Mouse (Mus musculus) hindbrain, embryonic 12.5 days (tissue): ENCODE results near the gene Arl8a. TPM values are rescaled to one million over a fixed set of nuclear protein-coding genes. Genes with fewer than 3 reads are reported as not detected.

Experiments
- ATAC-seq: fragments of 200-750 bp; cut with Nextera tagmentation; 2 replicates; pipeline ENCODE4 v1.8.0; 2017; ENCODE audit warnings: moderate TSS enrichment; ENCODE audit not compliant: low FRiP score
- H3K27ac ChIP-seq: fragments of 300-500 bp; sonication (generic); 2 replicates; pipeline ENCODE4 v1.5.1; 2016; ENCODE audit warnings: mild to moderate bottlenecking
- H3K27me3 ChIP-seq: fragments of 300-500 bp; sonication (generic); 2 replicates; pipeline ENCODE4 v1.6.1; 2016; ENCODE audit warnings: mild to moderate bottlenecking
- H3K36me3 ChIP-seq: fragments of 300-500 bp; sonication (generic); 2 replicates; pipeline ENCODE4 v1.6.1; 2016; ENCODE audit warnings: mild to moderate bottlenecking
- H3K4me1 ChIP-seq: fragments of 300-500 bp; sonication (generic); 2 replicates; pipeline ENCODE4 v1.6.1; 2016
- H3K4me2 ChIP-seq: fragments of 300-500 bp; sonication (generic); replicated peaks from 2 replicates; pipeline ENCODE4 v1.6.1; 2016; ENCODE audit warnings: mild to moderate bottlenecking
- H3K4me3 ChIP-seq: fragments of 300-500 bp; sonication (generic); 2 replicates; pipeline ENCODE4 v1.5.1; 2016; ENCODE audit warnings: mild to moderate bottlenecking
- H3K9ac ChIP-seq: fragments of 300-500 bp; sonication (generic); 2 replicates; pipeline ENCODE4 v1.6.1; 2016; ENCODE audit warnings: mild to moderate bottlenecking, moderate library complexity
- H3K9me3 ChIP-seq: fragments of 300-500 bp; sonication (generic); replicated peaks from 2 replicates; pipeline ENCODE4 v1.6.1; 2016; ENCODE audit warnings: mild to moderate bottlenecking
- WGBS: fragments of 180-500 bp; shearing (Covaris S2); methylation state at CpG from one replicate; pipeline ENCODE4 v1.1.7; 2016; 5-methylcytosine and 5-hydroxymethylcytosine counted together
- polyA plus RNA-seq: library from polyadenylated mRNA; unstranded; fragments of >200 nt; fragmentation: Nextera tagmentation; extraction: Ambion mirVana; gene quantifications from 2 replicates; pipeline ENCODE4 v1.2.1, GENCODE M21; 2016

Arl8a gene
- polyA plus RNA-seq, 1 experiment from 2014 or later: 171 TPM

- WGBS: 9% methylated on average over 1 of the region's 1 CpGs
Observed at GRCm38 (mm10) chr1:135136500-135136899, 10.1 kb upstream of the Arl8a start.

GRCm38 (mm10) chr1:135139906-135140305, 6.7 kb upstream of the Arl8a start:
- WGBS: 76% methylated on average over 2 of the region's 2 CpGs
- Histone ChIP-seq H3K9me3 (no peaks in the 10 kb centered on the region), H3K27ac (no peak overlapping the region), H3K27me3 (peaks cover 11% of the 10 kb centered on the region; the same call in 1 of the 2 replicates), H3K4me3 (no peak overlapping the region), H3K4me2 (no peak overlapping the region), H3K4me1 (no peaks in the 10 kb centered on the region), H3K36me3 (no peaks in the 10 kb centered on the region), H3K9ac (no peak overlapping the region)
- ATAC-seq: no peak

More at GRCm38 (mm10) chr1:135136500-135136899, 10.1 kb upstream of the Arl8a start:
- no peaks in the 10 kb centered on the region for H3K4me1 ChIP-seq
- H3K4me2 ChIP-seq: no peak overlapping the region
- no peak overlapping the region for H3K27ac ChIP-seq
- peaks cover 2% of the 10 kb centered on the region; the same call in 1 of the 2 replicates for H3K27me3 ChIP-seq
- no peaks in the 10 kb centered on the region for H3K36me3 ChIP-seq
- H3K9me3 ChIP-seq: no peaks in the 10 kb centered on the region
- no peak overlapping the region for H3K4me3 ChIP-seq
- H3K9ac ChIP-seq: no peak overlapping the region
- ATAC-seq: peak; percentile 59

GRCm38 (mm10) chr1:135142452-135142851, 4.2 kb upstream of the Arl8a start:
- no peaks in the 10 kb centered on the region for H3K36me3 ChIP-seq
- no peak overlapping the region for H3K4me2 ChIP-seq
- no peak overlapping the region for H3K4me3 ChIP-seq
- H3K27ac ChIP-seq: no peak overlapping the region
- no peak overlapping the region for H3K9ac ChIP-seq
- H3K9me3 ChIP-seq: no peaks in the 10 kb centered on the region
- WGBS: 77% methylated on average over 2 of the region's 2 CpGs
- H3K4me1 ChIP-seq: peaks cover 5% of the 10 kb centered on the region; the same call in 1 of the 2 replicates
- ATAC-seq: no peak
- peaks cover 11% of the 10 kb centered on the region; the same call in 1 of the 2 replicates for H3K27me3 ChIP-seq

GRCm38 (mm10) chr1:135143940-135144339, 2.7 kb upstream of the Arl8a start:
- H3K4me2 ChIP-seq: no peak overlapping the region
- no peak overlapping the region for H3K27ac ChIP-seq
- ATAC-seq: no peak
- 81% methylated on average over 2 of the region's 2 CpGs for whole genome bisulfite sequencing
- no peaks in the 10 kb centered on the region for H3K9me3 ChIP-seq
- no peak overlapping the region for H3K4me3 ChIP-seq
- peaks cover 15% of the 10 kb centered on the region for H3K4me1 ChIP-seq
- H3K36me3 ChIP-seq: no peaks in the 10 kb centered on the region
- H3K9ac ChIP-seq: no peak overlapping the region
- H3K27me3 ChIP-seq: peaks cover 11% of the 10 kb centered on the region; the same call in 1 of the 2 replicates

- Histone ChIP-seq H3K9ac (peak overlapping the region; percentile 88), H3K4me2 (peak overlapping the region; percentile 70)
- ATAC-seq: peak; percentile 70
Observed at GRCm38 (mm10) chr1:135146946-135147701, 500 bp downstream of the Arl8a start.

GRCm38 (mm10) chr1:135147702-135148058, 1.1 kb downstream of the Arl8a start:
- Histone ChIP-seq H3K27ac (peak overlapping the region; percentile 95), H3K4me1 (peaks cover 26% of the 10 kb centered on the region)

More at GRCm38 (mm10) chr1:135146946-135147701, 500 bp downstream of the Arl8a start:
- H3K4me1 ChIP-seq: peaks cover 26% of the 10 kb centered on the region
- peak overlapping the region; percentile 95 for H3K4me3 ChIP-seq
- peaks cover 11% of the 10 kb centered on the region; the same call in 1 of the 2 replicates for H3K27me3 ChIP-seq
- peaks cover 8% of the 10 kb centered on the region; the same call in 1 of the 2 replicates for H3K36me3 ChIP-seq
- under 1% methylated on average over 69 of the region's 69 CpGs for WGBS
- H3K9me3 ChIP-seq: no peaks in the 10 kb centered on the region
- peak overlapping the region; percentile 95 for H3K27ac ChIP-seq

GRCm38 (mm10) chr1:135148476-135148875, 1.9 kb downstream of the Arl8a start:
- Histone ChIP-seq H3K9ac (peak overlapping the region; percentile 88), H3K4me3 (peak overlapping the region; percentile 95), H3K4me1 (peaks cover 26% of the 10 kb centered on the region), H3K27ac (peak overlapping the region; percentile 95; the same call in 1 of the 2 replicates), H3K4me2 (peak overlapping the region; percentile 70), H3K36me3 (peaks cover 8% of the 10 kb centered on the region; the same call in 1 of the 2 replicates), H3K27me3 (peaks cover 6% of the 10 kb centered on the region; the same call in 1 of the 2 replicates), H3K9me3 (no peaks in the 10 kb centered on the region)
- ATAC-seq: no peak
- 66% methylated on average over 4 of the region's 4 CpGs for WGBS

More at GRCm38 (mm10) chr1:135147702-135148058, 1.1 kb downstream of the Arl8a start:
- H3K36me3 ChIP-seq: peaks cover 8% of the 10 kb centered on the region; the same call in 1 of the 2 replicates
- H3K27me3 ChIP-seq: peaks cover 11% of the 10 kb centered on the region; the same call in 1 of the 2 replicates
- peak overlapping the region; percentile 70 for H3K4me2 ChIP-seq
- peak overlapping the region; percentile 88 for H3K9ac ChIP-seq
- no peaks in the 10 kb centered on the region for H3K9me3 ChIP-seq
- H3K4me3 ChIP-seq: peak overlapping the region; percentile 95
- peak; percentile 46 for ATAC-seq
- WGBS: 3% methylated on average over 7 of the region's 7 CpGs

GRCm38 (mm10) chr1:135148996-135149395, 2.4 kb downstream of the Arl8a start:
- H3K4me1 ChIP-seq: peaks cover 29% of the 10 kb centered on the region
- WGBS: 46% methylated on average over 5 of the region's 5 CpGs
- peak overlapping the region; percentile 95 for H3K4me3 ChIP-seq
- no peak for ATAC-seq
- H3K9ac ChIP-seq: peak overlapping the region; percentile 88; the same call in 1 of the 2 replicates
- 0 out of 2 replicates have a peak overlapping the region, but pooled peaks have one; percentile 23 for H3K27ac ChIP-seq
- H3K9me3 ChIP-seq: no peaks in the 10 kb centered on the region
- peak overlapping the region; percentile 70 for H3K4me2 ChIP-seq
- peaks cover 8% of the 10 kb centered on the region; the same call in 1 of the 2 replicates for H3K36me3 ChIP-seq
- 0 out of 2 replicates have a peak, but pooled peaks cover 2% of the 10 kb centered on the region for H3K27me3 ChIP-seq

GRCm38 (mm10) chr1:135154011-135154410, 7.4 kb downstream of the Arl8a start:
- WGBS: 21% methylated on average over 13 of the region's 13 CpGs
- Histone ChIP-seq H3K9ac (peak overlapping the region; percentile 59), H3K9me3 (no peaks in the 10 kb centered on the region), H3K4me3 (peak overlapping the region; percentile 17; the same call in 1 of the 2 replicates), H3K36me3 (peaks cover 32% of the 10 kb centered on the region), H3K27ac (peak overlapping the region; percentile 89), H3K27me3 (no peaks in the 10 kb centered on the region), H3K4me2 (peak overlapping the region; percentile 46), H3K4me1 (peaks cover 31% of the 10 kb centered on the region)
- peak; percentile 46 for ATAC-seq

GRCm38 (mm10) chr1:135154411-135154959, 7.9 kb downstream of the Arl8a start:
- peak; percentile 57 for ATAC-seq
- peak overlapping the region; percentile 46 for H3K4me2 ChIP-seq
- no peaks in the 10 kb centered on the region for H3K9me3 ChIP-seq
- no peaks in the 10 kb centered on the region for H3K27me3 ChIP-seq
- 5% methylated on average over 14 of the region's 14 CpGs for WGBS
- H3K36me3 ChIP-seq: peaks cover 32% of the 10 kb centered on the region
- H3K9ac ChIP-seq: peak overlapping the region; percentile 59
- peak overlapping the region; percentile 89 for H3K27ac ChIP-seq
- peak overlapping the region; percentile 17; the same call in 1 of the 2 replicates for H3K4me3 ChIP-seq
- peaks cover 33% of the 10 kb centered on the region for H3K4me1 ChIP-seq

GRCm38 (mm10) chr1:135156300-135156699, 9.7 kb downstream of the Arl8a start:
- H3K4me3 ChIP-seq: no peak overlapping the region
- peaks cover 30% of the 10 kb centered on the region for H3K4me1 ChIP-seq
- H3K4me2 ChIP-seq: no peak overlapping the region
- H3K9me3 ChIP-seq: no peaks in the 10 kb centered on the region
- no peak overlapping the region for H3K9ac ChIP-seq
- 90% methylated on average over 6 of the region's 6 CpGs for WGBS
- H3K27ac ChIP-seq: no peak overlapping the region
- H3K36me3 ChIP-seq: peaks cover 31% of the 10 kb centered on the region
- ATAC-seq: no peak
- H3K27me3 ChIP-seq: no peaks in the 10 kb centered on the region

GRCm38 (mm10) chr1:135158633-135159032, 12.0 kb downstream of the Arl8a start:
- no peak overlapping the region for H3K4me2 ChIP-seq
- H3K27ac ChIP-seq: peak overlapping the region; percentile 76
- no peaks in the 10 kb centered on the region for H3K9me3 ChIP-seq
- H3K9ac ChIP-seq: no peak overlapping the region
- WGBS: 40% methylated on average over 5 of the region's 5 CpGs
- H3K4me3 ChIP-seq: no peak overlapping the region
- peaks cover 24% of the 10 kb centered on the region for H3K36me3 ChIP-seq
- peaks cover 27% of the 10 kb centered on the region for H3K4me1 ChIP-seq
- ATAC-seq: peak; percentile 66
- H3K27me3 ChIP-seq: no peaks in the 10 kb centered on the region
